Mouse (Mus musculus) urinary bladder, postnatal 25 days (tissue): ENCODE measurements at regions not wholly inside any gene's neighbourhood (a gene's known extent, or its start where the extent isn't known, plus 50 kb on each side); places are given as distances from the start of the nearest gene placed in this dataset.

Experiments
- DNase-seq: peaks from one replicate; pipeline ENCODE4 v3.0.0; 2022; ENCODE audit warnings: low spot score

DNA sequence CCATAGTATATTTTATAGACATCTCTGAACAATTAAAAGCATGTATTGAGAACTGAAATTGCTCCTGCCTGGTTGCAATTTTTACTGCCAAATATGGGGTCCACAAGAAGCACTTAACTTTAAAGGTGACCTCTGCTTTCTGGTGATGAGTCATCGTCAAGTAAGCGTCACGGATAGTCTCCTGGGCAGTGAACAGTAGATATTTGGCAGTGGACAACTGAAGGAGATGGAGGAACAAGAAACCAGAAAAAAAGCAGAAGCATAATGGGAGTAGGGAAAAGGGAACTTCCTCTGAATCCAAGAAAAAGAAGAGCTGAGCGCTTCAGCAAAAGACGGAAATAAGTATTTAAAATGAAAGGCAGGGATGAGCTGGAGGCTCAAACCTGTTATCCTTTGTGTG lies 199.3 kb downstream of the Sox4 start:
- DNase-seq: no peak

DNA sequence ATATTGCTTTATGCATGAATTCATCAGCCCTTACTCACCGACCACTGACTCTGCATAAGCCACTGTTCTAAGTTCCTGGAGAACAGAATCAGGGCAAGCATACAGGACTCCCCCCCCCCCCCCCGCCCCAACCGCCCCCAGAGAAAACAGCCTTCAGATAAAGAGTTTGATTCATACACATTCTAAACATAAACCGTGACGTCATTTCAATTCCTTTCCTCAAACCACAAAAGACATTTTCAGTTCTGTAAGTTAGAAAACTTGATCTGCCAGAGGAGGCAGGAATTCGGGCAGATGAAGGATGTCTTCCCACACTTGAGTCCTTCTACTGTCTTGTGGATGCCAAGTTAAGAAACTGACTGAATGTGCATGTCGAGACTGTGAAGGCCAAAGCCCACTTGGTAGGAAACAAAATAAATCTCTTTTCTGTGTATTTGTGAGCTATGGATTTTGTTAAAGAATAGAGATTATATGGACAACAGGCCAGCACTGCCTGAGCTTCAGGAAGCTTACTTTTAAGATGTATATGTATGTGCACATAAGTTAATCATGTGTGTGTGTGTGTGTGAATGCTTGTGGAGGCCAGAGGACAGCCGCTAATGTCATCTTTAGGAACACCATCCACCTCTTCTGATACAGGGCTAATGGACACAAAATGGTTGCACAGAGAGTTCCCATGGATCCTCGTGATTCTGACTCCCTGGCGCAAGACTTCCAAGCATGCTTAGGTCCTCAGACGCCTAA lies 202.4 kb downstream of the Sox4 start:
- no peak for DNase-seq

DNA sequence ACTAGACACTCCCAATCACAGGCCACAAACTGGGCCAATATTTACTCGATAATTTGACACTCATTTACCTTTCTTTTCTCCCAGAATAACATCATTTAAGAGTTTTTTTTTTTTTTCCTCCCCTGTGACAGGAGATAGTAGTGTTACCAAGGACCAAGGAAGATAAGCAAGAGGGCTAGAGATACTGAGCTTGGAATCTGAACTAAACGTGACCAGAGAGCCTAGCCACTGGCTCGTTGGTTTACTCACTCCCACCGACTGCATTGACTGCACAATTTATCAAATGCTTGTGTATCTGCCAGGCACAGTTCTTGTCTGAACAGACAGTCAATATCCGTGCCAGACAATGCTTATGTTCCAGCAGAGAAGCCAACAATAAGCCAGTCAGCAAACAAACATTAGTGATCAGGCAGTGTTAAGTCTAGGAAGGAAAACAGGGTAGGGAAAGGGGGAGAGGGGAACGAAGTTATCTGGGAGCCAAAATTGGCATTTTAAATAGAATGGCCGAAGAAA lies 213.3 kb downstream of the Sox4 start:
- DNase-seq: no peak

DNA sequence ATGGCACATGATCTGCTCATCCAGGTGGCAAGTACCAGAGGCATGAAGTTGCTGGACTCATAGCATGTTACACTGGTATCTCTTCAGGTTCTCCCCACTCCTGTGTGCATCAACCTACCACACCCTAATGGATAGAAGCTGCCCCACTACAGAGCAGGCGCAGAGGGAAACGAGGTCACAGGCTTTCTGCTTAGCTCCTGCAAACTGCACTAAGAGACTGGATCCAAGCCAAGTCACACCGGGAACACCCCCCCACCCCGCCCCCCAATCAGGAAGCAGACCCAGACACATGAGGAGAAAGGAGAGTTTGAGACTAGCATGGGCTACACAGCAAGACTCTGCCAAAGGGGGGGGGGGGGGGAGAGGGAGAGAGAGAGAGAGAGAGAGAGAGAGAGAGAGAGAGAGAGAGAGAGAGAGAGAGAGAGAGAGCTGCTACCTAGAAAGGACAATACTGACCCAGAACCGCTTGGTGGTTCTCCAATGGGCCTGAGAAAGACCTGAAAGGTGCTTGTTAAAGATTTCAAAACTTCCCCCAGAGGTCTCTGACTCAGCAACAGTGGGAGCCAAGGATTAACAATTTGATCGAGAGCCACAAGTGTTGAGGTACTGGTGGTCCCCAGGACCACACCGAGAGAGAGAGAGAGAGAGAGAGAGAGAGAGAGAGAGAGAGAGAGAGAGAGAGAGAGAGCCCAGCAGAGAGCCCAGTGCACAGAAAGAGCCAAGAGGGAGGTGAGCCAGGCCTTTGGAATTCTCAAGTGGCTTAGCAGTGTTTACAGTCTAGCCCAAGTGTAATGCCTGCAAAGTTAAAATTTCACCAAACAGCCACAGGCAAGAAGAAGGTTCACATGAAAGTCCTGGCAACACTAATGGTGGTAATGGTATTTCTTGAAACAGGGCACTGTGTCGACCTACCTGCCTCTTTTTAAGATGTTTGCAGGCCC lies 215.1 kb downstream of the Sox4 start:
- DNase-seq: no peak

DNA sequence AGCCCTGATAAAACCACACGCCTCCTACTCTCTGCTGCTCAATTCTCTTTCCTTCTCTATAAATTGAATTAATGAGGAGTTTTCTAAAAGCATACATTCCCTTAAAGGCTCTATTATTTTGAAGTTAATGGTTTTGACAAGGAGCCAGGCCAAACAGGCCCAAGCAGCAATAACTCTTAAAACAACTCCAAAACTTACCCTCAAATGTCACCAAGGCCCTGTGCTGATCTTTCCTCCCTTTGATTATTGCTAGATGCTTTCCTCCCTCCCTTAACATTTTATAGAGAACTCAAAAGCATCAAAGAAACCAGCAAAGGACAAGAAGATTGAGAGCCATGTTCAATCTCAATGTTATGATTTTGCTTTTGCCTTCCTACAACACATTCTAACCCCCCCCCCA lies 221.0 kb downstream of the Sox4 start:
- DNase-seq: no peak

DNA sequence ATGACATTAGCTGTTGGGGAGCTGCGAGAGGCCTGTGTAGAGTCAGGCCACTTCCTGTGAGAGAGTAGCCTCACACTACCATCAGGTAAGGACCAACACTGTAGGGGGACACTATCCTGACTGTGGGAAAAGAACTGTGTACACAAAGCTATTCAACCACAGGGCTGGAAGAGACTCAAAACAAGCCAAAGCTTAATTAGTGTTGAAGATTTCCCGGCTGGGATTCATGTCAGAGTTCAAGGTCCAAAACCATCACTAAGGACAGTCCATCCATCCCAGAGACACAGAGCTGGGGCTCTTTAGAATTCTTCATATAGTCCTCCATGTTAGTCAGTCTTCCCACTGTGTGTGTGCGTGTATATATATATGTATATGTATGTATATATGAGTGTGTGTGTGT lies 221.5 kb downstream of the Sox4 start:
- DNase-seq: no peak

DNA sequence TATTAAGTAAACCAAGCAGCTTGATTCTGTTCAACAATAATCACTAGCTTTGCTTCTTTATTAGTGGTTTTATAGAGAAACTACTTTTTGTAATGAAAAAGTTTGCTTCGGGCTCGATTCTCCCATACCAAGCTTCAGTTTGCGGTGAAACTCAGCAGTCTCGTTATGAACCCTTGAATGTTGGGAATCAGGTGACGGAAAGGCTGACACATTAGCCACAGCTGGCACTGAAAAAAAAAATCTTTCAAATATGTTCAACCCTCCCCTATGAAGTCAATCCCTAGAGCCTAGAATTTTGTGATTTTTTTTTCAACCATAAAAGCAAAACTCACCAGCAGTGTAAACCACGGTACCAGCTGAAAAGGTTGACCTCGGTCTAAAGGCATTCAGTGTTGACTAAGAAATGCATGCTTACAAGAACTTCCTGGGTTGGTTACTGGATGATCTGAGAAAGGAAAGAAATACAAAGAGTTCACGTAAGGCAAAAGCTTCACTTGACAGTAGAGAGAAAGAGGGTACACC lies 223.4 kb downstream of the Sox4 start:
- DNase-seq: no peak

DNA sequence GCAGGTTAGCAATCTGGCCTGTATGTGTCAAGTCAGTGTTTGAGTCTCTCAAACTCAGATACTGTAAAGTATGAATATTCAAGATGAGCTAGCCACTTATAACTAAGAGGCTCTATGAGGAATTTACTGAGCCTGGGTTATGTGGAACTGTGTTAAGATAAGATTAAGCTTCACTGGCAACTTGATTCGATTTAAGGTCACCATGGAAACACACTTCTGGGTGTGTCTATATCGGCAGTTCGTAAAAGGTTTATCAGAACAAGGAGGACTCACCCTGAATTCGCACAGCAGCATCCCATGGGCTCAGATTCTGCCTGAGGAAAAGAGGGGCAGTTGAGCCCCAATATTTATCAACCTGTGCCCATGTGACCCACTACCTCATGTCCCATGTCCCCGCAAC lies 224.7 kb downstream of the Sox4 start:
- DNase-seq: no peak

DNA sequence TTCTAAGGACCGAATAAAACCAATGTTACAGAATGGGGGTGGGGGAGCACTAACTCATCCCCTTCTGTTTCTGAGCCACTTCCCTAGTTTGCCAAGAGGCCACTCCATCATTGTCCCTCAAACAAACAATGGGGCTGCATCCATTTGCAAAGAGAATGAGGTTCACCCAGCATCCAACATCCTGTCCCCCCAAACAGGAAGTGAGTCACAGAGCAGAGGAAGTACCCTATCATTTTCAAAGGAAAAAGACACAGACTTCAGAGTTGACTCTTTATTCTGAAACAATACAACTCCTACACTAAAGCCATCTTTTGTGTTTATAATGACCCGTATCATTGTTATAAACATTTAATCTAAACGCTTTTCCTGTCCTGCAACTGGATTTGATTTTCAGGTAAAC lies 229.2 kb downstream of the Sox4 start:
- no peak for DNase-seq

DNA sequence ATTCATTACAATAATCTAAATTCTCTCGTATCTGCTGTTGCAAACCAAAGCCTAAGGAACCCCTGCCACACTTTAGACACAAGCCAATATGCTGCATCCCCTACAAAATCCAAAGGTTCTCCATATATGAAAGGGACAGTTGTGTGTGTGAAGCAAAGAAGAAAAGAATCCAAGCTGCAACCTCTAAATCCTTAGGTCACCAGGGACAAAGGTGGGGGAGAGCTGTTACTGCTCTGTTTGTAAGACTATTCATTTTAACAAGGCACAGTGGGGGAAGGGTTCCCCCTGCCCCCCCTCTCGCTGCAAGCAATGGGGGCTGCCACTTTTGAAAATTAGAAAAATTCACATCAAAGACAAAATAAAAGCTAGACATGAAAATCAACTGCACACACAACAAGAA lies 231.4 kb downstream of the Sox4 start:
- no peak for DNase-seq

DNA sequence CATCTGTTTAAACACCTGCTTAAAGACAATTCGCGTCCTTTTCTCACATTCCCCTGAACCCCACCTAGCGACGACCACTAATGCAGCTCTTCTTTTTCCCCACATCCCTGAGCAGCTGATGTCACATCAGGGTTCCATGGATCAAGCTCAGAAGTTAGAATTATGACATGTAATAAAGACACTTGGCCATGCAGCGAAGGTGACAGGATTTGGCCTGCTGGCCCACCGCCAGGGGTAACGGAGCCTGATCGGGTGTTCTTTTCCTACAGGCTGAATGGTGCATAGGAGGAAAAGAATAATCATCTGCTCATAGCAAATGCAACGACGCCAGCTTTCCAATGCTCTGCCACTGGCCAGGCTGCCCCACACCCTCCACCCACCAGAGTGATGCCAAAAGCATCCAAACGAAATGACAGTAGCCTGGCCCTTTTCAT lies 231.9 kb downstream of the Sox4 start:
- DNase-seq: no peak

DNA sequence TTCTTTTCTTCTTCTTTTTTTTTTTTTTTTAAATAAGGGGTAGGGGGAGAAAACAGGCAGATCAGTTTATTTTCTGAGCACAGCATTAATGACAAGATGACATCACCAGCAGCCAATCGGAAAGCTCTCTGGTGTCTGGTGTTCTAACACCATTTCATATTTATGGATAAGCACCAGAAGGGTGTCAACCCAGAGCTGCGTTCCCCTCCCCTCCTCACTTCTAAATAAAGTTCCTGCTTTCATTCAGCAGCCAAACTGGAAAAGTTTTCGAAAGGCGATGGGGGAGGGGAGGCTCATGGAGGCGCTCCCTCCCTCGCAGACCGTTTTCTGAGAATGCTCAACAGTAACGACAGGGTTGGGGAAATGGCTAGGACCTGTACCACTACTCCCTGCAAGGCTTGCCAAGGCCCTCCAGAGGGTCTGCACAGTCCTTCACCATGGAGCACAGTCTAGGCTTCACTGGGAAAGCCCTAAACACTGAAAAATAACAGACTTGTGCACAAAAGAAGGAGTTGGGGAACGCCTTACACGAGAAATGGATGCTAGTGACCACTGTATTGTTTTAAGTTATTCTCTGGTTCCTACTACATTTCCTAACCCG lies 232.8 kb downstream of the Sox4 start:
- no peak for DNase-seq

DNA sequence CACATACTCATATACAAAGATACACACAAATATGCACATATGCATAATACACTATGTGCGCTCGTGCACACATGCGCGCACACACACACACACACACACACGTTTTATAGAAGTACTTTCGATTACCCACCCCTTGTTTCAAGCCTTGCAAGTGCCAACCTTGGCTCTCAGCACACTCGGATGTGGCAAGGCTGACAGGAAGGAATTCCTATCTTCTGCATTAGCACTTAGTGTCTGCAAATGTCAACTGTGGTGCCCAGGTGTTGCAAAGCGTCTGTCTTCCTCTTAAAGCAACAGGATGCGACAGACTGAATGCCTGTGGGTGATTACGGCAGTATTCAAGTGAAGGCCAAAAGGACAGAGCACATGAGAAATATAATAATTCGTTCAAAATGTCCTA lies 233.3 kb downstream of the Sox4 start:
- no peak for DNase-seq

DNA sequence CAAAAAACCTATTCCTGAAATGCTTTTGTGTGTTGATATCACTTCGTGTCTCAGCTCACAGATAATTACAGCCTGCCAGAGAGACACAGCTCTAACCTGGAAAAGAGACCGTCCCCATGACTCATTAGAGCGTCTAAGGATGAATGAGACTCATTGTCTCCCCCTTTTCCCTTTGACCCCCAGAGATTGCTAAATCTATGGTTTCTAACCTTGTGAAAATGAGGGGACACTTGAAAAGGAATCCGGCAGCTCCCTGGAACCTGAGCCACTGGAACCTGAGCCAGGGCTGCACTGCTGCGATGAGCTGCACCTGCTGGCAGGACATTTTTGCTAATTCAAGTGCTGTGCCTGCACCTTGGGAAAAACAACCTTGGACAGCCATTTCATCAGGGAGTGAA lies 234.6 kb downstream of the Sox4 start:
- no peak for DNase-seq

DNA sequence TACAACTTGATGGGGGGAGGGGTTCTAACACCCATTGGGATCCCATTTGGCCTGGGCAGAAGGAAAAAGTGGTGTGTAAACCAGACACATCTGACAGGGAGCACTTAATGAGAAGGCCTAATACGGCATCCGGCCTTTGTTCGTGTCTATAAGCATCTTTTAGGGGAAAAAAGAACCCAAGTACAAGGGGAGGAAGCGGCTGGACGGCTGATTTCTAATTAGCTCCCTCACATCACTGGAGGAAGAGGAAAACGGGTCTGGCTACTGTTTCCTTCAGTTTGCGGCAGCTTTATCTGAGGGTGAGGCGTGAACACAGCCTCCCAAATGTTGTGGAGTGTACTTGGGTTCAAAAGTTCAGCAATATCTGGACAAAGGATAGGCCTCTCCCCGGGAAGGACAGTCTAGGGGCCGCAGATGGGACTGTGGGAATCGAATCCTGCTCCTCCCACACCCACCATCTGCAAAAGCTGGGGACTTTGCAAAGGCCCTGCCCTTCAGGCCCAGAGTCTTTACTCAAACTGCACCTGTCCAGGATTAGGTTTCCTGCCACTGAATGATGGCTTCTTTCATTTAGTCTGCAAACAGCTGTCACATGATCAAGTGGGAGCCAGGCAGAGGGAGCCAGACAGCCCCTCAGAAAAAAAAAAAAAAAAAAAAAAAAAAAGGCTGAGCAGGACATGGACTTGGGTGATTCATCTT lies 235.2 kb downstream of the Sox4 start:
- DNase-seq: no peak

DNA sequence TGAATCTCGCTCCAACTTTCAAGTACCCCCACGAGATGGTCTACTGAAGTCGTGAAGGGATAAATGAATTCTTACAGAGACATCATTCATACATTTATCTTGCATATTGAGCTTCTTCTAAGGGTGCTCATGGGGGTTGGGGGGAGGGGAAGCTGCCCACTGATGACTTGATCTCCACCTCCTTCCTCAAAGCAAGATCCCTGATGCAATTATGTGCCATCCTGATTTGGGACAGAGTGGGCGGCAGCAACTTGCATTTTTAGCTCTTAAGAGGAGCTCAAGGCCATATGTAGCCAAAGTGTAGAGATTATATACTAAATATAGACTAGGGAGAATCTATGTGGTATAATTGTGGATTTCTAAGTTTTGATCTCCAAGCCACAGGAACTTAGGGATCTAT lies 236.1 kb downstream of the Sox4 start:
- no peak for DNase-seq

DNA sequence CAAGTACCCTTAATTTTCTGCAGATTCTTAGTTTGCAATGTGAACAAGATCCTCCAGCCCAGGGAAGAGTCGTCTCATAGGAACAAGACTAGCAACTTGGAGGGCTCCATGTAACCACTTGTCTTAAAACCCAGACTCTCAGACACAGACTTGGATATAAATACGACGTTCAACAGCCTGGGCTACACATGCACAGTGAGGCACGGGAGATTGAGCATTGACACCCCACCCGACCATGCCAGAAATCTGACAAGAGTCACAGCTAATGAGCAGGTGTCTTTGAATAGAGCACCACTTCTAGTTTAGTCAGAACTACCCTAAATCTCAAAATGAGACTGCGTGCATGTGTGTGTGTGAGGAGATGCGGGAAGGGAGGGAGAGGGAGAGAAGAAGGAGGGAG lies 243.5 kb downstream of the Sox4 start:
- DNase-seq: no peak

DNA sequence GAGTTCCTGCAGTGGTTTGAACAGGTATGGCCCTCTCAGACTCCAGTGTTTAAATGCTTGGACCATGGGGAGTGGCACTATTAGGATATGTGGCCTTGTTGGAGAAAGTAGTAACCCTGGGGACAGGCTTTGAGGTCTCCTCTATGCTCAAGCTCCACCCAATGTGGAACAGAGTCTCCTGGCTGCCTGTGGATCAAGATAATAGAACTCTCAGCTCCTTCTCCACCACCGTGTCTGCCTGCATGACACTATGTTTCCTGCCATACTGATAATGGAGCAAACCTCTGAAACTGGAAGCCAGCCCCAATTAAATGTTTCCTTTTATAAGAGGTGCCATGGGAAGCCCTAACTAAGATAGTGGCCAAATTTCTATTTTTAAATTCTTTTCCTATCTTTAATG lies 252.2 kb downstream of the Sox4 start:
- DNase-seq: no peak

DNA sequence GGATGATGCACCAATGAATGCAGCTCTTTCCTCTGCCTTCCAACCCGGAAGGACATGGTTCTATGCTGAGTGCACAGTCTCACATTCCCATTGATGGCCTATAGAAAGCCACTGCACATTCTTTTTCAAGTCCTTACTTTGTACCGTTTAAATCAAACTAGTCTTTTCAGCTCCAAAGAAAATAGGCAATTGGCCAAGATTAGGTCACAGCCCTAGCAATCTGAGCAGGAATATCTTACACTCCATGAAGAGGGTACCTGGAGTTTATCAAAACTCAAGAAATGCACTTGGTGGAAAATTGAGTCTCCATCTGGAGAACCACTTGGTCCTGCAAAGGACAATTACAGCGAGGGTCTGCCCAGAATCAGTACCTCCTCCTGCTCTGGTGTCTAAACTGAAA lies 253.4 kb downstream of the Sox4 start:
- DNase-seq: no peak

DNA sequence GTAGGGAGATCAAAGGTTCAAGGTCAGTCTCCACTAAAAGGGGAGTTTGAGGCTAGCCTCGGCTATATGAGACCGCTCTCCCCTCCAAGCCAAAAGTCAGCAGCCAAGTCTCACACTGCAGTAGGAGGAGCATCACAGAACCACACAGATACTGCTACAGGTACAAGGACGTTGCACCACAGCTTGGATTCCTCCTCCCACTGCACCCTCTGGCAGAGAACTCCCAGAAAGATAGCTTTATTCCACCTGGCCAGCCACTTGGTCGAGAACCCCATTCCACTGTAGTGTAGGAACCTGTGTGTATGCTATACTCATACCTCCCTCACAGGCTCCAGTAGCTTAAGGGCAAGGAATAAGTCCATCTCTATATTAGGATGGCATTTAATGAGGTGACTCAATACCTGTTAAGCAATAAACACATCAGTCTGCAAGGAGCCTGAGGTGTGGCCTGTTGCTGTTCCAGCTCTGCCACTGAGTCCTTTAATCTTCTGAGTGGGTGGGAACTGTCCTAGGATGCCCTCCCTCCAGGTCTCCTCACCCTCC lies 254.0 kb downstream of the Sox4 start:
- no peak for DNase-seq

DNA sequence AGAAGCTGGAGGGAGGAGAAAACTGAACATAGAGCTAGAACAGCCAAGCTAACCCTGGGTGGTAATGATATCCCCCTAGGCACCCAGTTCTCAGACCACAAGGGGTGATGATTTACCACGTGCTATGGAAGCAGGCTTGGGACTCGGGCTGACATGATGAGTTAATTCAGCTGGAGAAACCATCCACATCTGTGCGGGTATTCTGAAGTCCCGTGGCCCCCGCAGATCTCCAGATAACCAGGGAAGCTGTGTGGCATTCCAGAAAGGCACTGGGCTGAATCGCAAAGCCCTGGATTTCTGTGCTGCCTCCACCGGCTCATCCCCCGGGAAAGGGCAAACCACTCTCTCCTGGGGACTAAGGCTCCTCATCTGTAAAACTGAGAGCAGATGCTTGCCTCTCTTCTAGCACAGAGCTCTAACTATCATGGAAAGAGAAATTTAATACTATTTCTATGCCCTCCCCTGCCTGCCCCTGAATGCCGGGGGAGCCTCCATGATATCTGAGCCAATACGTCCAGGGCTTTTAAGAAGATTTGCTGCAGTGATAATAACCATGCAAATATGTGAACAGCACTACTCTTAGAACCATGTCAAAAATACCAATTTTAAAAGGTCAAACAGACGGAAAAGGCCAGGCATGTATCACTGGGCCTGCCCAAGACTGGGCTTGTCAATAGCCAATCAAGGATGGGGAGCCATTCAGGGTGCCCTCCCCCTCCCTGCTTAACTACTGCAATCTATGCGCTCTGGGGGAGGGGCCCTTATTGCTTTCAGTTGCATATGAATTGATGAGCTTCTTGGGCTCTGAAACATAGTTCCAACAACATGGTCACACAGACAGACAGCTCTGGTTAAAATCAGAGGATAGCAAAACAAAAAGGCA lies 255.5 kb downstream of the Sox4 start:
- no peak for DNase-seq
